Mouse (Mus musculus) ovary, adult 2 months (tissue): ENCODE results near the gene Gm21904. TPM values are rescaled to one million over a fixed set of nuclear protein-coding genes. Genes with fewer than 3 reads are reported as not detected.

ENCODE experiments used
- polyA plus RNA-seq: library from polyadenylated mRNA; depleted of rRNA; stranded (reverse); fragments of >200 nt; gene quantifications from 2 replicates; pipeline ENCODE4 v1.2.3, GENCODE M21; 2012; rRNA removed

Gene Gm21904
- polyA plus RNA-seq = not detected in 2 replicates

DNA sequence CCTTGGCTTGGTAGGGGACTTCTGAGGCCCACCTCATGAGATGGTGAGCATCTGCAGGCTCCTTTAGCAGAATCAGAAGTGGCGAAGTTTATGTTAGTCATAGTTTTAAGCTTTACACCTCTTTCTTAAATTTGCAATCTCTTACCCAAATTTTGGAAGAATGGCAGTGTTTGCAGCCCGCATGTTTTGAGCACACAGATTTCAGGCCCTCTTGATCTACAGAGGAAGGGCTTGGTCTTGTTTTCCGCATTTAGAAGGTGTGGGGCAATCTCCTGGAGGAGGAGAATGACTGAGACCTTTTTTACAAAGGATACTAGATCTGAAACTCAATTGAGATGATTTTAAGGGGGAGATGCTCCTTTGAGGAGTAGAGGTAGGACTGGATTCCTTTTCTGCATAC lies at the start of gene Gm21904:
Gene Gm21904, minus strand, starts transcription at position 101 of the 400 bp plus-strand sequence.

GRCm38 (mm10) chrY:17874441-17874840 lies 28.4 kb upstream of the Gm21904 start, which contains the start of the genes Gm20772 and Gm20831:
TSS of gene Gm20772 (plus strand) at chrY:17874741.
TSS of gene Gm20831 (plus strand) at chrY:17874741.

Other genes starting within 250 kb of the Gm21904 start
- not detected in 2 replicates for gene Gm20772, start 28.5 kb upstream of the Gm21904 start, polyA plus RNA-seq
- not detected in 2 replicates for gene Gm20831, start 28.5 kb upstream of the Gm21904 start, polyA plus RNA-seq
- not detected in 2 replicates for gene Srsy, start 91.1 kb upstream of the Gm21904 start, polyA plus RNA-seq
- not detected in 2 replicates for gene Gm21764, start 215.5 kb upstream of the Gm21904 start, polyA plus RNA-seq
- not detected in 2 replicates for gene Ssty1, start 242.8 kb upstream of the Gm21904 start, polyA plus RNA-seq